Mouse (Mus musculus): Measurements from ENCODE around the gene Fgd4.
"Not testable (repeated sequence)": the region's sequence is repeated elsewhere in the genome, so short reads cannot be mapped to it uniquely, and the experiment has no call there.

The Fgd4 gene

GRCm38 (mm10) chr16:16542956-16543441 lies 57.4 kb downstream of the Fgd4 start:
- in situ Hi-C loops (cut with MboI, MseI): no loop called here

DNA sequence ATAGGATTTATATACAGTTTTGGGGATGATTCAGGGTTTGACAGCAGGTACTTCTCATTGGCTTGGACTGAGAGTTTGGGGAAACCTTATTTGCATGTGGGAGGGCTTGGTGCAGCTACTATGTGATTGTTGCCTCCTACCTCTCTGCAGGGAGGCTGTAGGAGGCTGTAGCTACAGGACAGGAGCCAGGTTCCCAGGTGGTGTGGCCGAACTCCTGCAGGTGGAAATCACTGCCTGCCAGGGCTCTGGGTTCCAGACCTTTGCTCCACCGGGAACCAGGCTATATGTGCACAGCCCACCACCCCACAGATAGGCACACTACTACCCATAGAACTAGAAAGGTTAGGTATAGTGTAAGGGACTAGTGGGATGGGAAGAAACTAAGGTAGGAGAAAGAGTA lies 61.0 kb downstream of the Fgd4 start:
- in situ Hi-C loops (cut with MboI, MseI): not testable (repeated sequence)

GRCm38 (mm10) chr16:16535232-16535631 lies 65.1 kb downstream of the Fgd4 start:
- in situ Hi-C loops (cut with MboI, MseI): no loop called here

- in situ Hi-C loops (cut with MboI, MseI): no loop called here
Measured at GRCm38 (mm10) chr16:16528014-16528413, 72.3 kb downstream of the Fgd4 start.

DNA sequence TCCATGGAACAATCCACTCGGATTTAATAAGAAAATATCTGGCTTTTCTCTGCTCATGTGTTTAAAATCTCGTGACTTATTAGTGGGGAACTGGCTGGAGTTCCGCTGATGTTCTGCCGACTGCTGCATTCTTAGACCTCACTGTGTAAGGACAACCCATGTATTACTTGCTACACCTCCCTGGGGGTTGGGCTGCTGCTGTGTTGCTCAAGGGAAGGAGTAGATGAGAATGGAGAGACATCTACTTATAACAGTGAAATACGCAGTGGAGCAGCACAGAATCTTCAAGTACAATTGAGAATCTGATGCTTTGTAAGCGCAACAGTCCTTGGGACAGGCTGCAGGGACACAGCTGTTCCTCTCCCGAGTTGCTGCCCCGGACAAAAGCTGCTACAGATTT lies 73.1 kb downstream of the Fgd4 start:
- in situ Hi-C loops (cut with MboI, MseI): no loop called here

GRCm38 (mm10) chr16:16526741-16527105 lies 73.6 kb downstream of the Fgd4 start:
- in situ Hi-C loops (cut with MboI, MseI): no loop called here

GRCm38 (mm10) chr16:16526097-16526740 lies 74.1 kb downstream of the Fgd4 start:
- in situ Hi-C loops (cut with MboI, MseI): no loop called here

DNA sequence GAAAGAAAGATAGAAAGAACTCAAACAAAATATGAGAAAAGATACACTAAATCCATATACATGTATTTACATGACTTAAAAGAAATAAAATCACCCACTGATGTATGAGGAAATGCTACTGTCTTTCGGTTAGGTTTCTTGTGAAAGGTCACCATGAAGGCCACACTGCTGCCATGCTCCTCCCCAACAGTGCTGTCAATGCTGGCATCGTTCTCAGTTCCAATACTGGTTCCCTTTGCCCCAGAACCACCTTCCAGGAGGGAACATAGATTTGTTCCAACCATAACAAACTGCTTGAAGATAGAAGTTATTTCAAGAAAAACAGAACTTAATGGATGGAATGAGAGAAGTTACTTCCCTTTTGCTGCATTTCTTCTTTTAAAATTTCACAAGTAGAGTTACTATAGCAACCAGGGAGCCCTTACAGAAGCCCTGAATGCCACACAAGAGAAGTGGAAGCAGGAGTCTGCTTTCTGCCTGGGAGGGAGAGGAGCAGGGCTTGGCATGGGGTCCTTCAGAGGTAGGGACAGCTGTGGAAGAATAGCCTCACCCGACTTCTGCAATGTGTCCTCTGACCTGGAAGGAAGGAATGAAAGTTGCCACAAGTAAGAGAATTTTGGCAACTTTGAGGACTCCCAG lies 75.0 kb downstream of the Fgd4 start:
- in situ Hi-C loops (cut with MboI, MseI): no loop called here

GRCm38 (mm10) chr16:16523632-16524031 lies 76.7 kb downstream of the Fgd4 start:
- in situ Hi-C loops (cut with MboI, MseI): no loop called here

- in situ Hi-C loops (cut with MboI, MseI): not testable (repeated sequence)
Measured at GRCm38 (mm10) chr16:16522869-16523268, 77.5 kb downstream of the Fgd4 start.

DNA sequence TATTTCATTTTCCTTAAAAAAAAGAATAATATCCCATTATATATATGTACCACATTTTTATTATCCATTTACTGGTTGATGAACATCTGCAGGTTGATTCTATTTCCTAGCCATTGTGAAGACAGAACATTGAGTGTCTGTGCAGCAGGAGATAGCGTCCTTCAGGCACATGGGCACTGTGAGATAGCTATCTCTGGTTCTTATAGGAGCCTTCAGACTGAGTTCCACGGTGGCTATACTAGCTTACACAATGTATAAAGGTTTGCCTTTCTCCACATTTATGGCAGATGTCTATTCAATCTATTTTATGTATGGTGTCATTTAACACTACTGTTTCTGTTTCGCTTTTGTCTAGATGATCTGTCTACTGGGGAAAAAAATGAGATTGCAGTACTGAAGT lies 98.9 kb downstream of the Fgd4 start:
- in situ Hi-C loops (cut with MboI, MseI): no loop called here

DNA sequence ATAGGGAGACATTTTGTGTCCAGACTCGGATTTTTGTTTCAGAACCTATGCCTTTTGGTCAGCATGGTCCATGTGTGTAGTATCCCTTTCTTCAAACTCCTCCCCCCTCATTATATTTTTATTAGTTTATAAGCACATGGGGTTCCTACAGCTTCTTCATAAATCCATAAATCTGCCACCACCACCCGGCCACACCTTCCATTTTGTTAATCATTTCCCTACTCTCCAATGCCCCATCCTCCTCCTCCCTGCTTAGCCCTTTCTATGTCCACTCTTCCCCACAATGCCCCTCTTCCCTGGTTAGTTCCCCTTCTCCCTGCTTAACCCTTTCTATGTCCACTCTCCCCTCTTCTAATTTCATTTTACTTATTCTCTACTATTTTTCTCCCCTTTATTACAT lies 99.4 kb downstream of the Fgd4 start:
- in situ Hi-C loops (cut with MboI, MseI): no loop called here

- in situ Hi-C loops (cut with MboI, MseI): no loop called here
Measured at GRCm38 (mm10) chr16:16498798-16499197, 101.6 kb downstream of the Fgd4 start.

DNA sequence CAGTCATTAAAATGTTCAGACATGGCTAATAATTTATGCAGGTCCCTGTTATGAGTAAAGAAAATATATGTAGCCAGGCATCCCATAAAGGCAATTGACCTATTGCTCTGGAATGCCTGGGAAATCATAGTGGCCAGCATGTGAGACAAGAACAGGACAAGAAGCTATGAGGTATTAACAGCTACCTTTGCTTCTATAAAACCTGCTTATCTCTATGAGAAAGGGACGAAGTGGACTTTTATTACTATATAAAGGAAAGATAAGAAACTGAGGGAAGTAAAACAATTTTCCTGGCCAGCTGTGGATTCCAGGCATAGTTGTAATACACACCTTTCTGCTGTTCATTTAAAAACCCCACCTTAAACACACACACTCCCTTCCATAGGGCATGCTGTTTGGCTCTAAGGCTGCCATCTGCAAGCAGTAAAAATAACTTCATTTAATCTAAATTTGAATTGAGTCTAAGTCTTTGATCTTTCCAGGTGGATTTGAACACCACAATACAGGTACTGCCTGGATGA lies 114.8 kb downstream of the Fgd4 start:
- in situ Hi-C loops (cut with MboI, MseI): no loop called here

- in situ Hi-C loops (cut with MboI, MseI): no loop called here
Measured at GRCm38 (mm10) chr16:16484601-16485000, 115.7 kb downstream of the Fgd4 start.

- in situ Hi-C loops (cut with MboI, MseI): not testable (repeated sequence)
Measured at GRCm38 (mm10) chr16:16473451-16473850, 126.9 kb downstream of the Fgd4 start.

DNA sequence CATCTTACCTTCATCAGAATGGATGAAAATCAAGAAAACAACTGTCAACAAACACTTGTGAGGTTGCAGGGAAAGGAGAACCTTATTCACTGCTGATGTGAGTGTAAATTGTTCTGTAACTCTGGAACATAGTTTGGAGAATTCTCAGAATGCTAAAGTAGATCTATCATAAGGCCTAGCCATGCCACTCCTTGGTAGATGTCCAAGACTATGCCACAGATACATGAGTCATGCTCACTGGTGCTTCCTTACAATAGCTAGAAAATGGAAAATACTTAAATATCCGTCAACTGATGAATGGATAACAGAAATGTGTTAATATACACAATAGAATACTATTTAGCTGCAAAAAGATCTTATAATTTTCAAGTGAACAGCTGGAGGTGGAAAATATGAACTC lies 150.3 kb downstream of the Fgd4 start:
- in situ Hi-C loops (cut with MboI, MseI): no loop called here

- in situ Hi-C loops (cut with MboI, MseI): no loop called here
Measured at GRCm38 (mm10) chr16:16438436-16438835, 161.9 kb downstream of the Fgd4 start.

- in situ Hi-C loops (cut with MboI, MseI): no loop called here
Measured at GRCm38 (mm10) chr16:16422456-16422855, 177.9 kb downstream of the Fgd4 start.

GRCm38 (mm10) chr16:16367217-16367616 lies 233.1 kb downstream of the Fgd4 start:
- in situ Hi-C loops (cut with MboI, MseI): not testable (repeated sequence)
